Mouse (Mus musculus): ENCODE results near the gene Sirt4. TPM values are rescaled to one million over a fixed set of nuclear protein-coding genes. Genes with fewer than 3 reads are reported as not detected.

Gene Sirt4
- polyA plus RNA-seq, 1 experiment from 2014 or later, result 32.2 TPM

- peaks cover 31% of the 10 kb centered on the region for H3K4me1 ChIP-seq (replicated peaks)
- no peaks in the 10 kb centered on the region for H3K27me3 ChIP-seq
- H3K4me2 ChIP-seq, result peak overlapping the region; percentile 74
- peak overlapping the region; percentile 84 for H3K9ac ChIP-seq
- under 1% methylated on average over 39 of the region's 39 CpGs for WGBS
- H3K27ac ChIP-seq (replicated peaks), result peak overlapping the region; percentile 100
- H3K4me3 ChIP-seq, result peak overlapping the region; percentile 44
- no peaks in the 10 kb centered on the region for H3K9me3 ChIP-seq
- no peaks in the 10 kb centered on the region for H3K36me3 ChIP-seq
- ATAC-seq (ENCODE audit: low FRiP score, low read depth), result peak; percentile 78
Measured at GRCm38 (mm10) chr5:115488841-115489698, 4.5 kb upstream of the Sirt4 start.

- Histone ChIP-seq H3K36me3 (no peaks in the 10 kb centered on the region), H3K9me3 (no peaks in the 10 kb centered on the region), H3K9ac (no peak overlapping the region), H3K4me1 (replicated peaks) (peaks cover 36% of the 10 kb centered on the region), H3K27me3 (no peaks in the 10 kb centered on the region), H3K4me2 (peak overlapping the region; percentile 74; the same call in 1 of the 2 replicates), H3K4me3 (peak overlapping the region; percentile 44; the same call in 1 of the 2 replicates), H3K27ac (replicated peaks) (no peak overlapping the region)
- WGBS, result 78% methylated on average over 9 of the region's 9 CpGs
- ATAC-seq (ENCODE audit: low FRiP score, low read depth), result no peak
Measured at GRCm38 (mm10) chr5:115487942-115488580, 3.5 kb upstream of the Sirt4 start.

GRCm38 (mm10) chr5:115487353-115487752 lies 2.8 kb upstream of the Sirt4 start:
- H3K9ac ChIP-seq, result no peak overlapping the region
- H3K36me3 ChIP-seq, result no peaks in the 10 kb centered on the region
- ATAC-seq (ENCODE audit: low FRiP score, low read depth), result no peak
- H3K4me1 ChIP-seq (replicated peaks), result peaks cover 44% of the 10 kb centered on the region
- H3K27ac ChIP-seq (replicated peaks), result no peak overlapping the region
- no peaks in the 10 kb centered on the region for H3K27me3 ChIP-seq
- no peaks in the 10 kb centered on the region for H3K9me3 ChIP-seq
- H3K4me2 ChIP-seq, result no peak overlapping the region
- WGBS, result 84% methylated on average over 8 of the region's 8 CpGs
- no peak overlapping the region for H3K4me3 ChIP-seq

GRCm38 (mm10) chr5:115486726-115487125 lies 2.2 kb upstream of the Sirt4 start:
- WGBS, result 49% methylated on average over 4 of the region's 4 CpGs
- H3K9me3 ChIP-seq, result no peaks in the 10 kb centered on the region
- no peaks in the 10 kb centered on the region for H3K36me3 ChIP-seq
- ATAC-seq (ENCODE audit: low FRiP score, low read depth), result no peak
- H3K4me1 ChIP-seq (replicated peaks), result peaks cover 42% of the 10 kb centered on the region
- H3K27me3 ChIP-seq, result no peaks in the 10 kb centered on the region
- no peak overlapping the region for H3K9ac ChIP-seq
- H3K27ac ChIP-seq (replicated peaks), result no peak overlapping the region
- H3K4me3 ChIP-seq, result no peak overlapping the region
- H3K4me2 ChIP-seq, result no peak overlapping the region

- H3K9ac ChIP-seq, result no peak overlapping the region
- no peak overlapping the region for H3K27ac ChIP-seq (replicated peaks)
- H3K4me1 ChIP-seq (replicated peaks), result peaks cover 33% of the 10 kb centered on the region
- H3K4me2 ChIP-seq, result no peak overlapping the region
- H3K9me3 ChIP-seq, result no peaks in the 10 kb centered on the region
- no peaks in the 10 kb centered on the region for H3K36me3 ChIP-seq
- no peaks in the 10 kb centered on the region for H3K27me3 ChIP-seq
- ATAC-seq (ENCODE audit: low FRiP score, low read depth), result no peak
- 89% methylated on average over 18 of the region's 18 CpGs for WGBS
- H3K4me3 ChIP-seq, result no peak overlapping the region
Measured at GRCm38 (mm10) chr5:115485489-115486205, 1.1 kb upstream of the Sirt4 start.

- H3K27me3 ChIP-seq, result no peaks in the 10 kb centered on the region
- H3K4me1 ChIP-seq (replicated peaks), result peaks cover 34% of the 10 kb centered on the region
- H3K4me2 ChIP-seq, result peak overlapping the region; percentile 60
- 70% methylated on average over 5 of the region's 5 CpGs for WGBS
- no peaks in the 10 kb centered on the region for H3K9me3 ChIP-seq
- peak overlapping the region; percentile 44 for H3K4me3 ChIP-seq
- peak overlapping the region; percentile 89 for H3K27ac ChIP-seq (replicated peaks)
- ATAC-seq (ENCODE audit: low FRiP score, low read depth), result no peak
- H3K9ac ChIP-seq, result peak overlapping the region; percentile 65
- no peaks in the 10 kb centered on the region for H3K36me3 ChIP-seq
Measured at GRCm38 (mm10) chr5:115484996-115485395, 471 bp upstream of the Sirt4 start.

- H3K36me3 ChIP-seq, result peaks cover 2% of the 10 kb centered on the region; the same call in 1 of the 2 replicates
- H3K4me3 ChIP-seq, result no peak overlapping the region
- no peaks in the 10 kb centered on the region for H3K27me3 ChIP-seq
- 36% methylated on average over 6 of the region's 6 CpGs for WGBS
- no peak overlapping the region for H3K27ac ChIP-seq (replicated peaks)
- H3K9me3 ChIP-seq, result no peaks in the 10 kb centered on the region
- ATAC-seq (ENCODE audit: low FRiP score, low read depth), result no peak
- no peak overlapping the region for H3K9ac ChIP-seq
- H3K4me2 ChIP-seq, result peak overlapping the region; percentile 60
- H3K4me1 ChIP-seq (replicated peaks), result peaks cover 29% of the 10 kb centered on the region
Measured at GRCm38 (mm10) chr5:115483385-115483784, 1.1 kb downstream of the Sirt4 start.

- Histone ChIP-seq H3K27me3 (no peaks in the 10 kb centered on the region), H3K4me1 (replicated peaks) (peaks cover 29% of the 10 kb centered on the region), H3K9me3 (no peaks in the 10 kb centered on the region), H3K36me3 (peaks cover 3% of the 10 kb centered on the region; the same call in 1 of the 2 replicates), H3K9ac (peak overlapping the region; percentile 20; the same call in 1 of the 2 replicates), H3K4me2 (peak overlapping the region; percentile 45), H3K4me3 (peak overlapping the region; percentile 16), H3K27ac (replicated peaks) (no peak overlapping the region)
- 28% methylated on average over 38 of the region's 38 CpGs for WGBS
- no peak for ATAC-seq (ENCODE audit: low FRiP score, low read depth)
Measured at GRCm38 (mm10) chr5:115482390-115483265, 1.9 kb downstream of the Sirt4 start.

GRCm38 (mm10) chr5:115480101-115480500 lies 4.4 kb downstream of the Sirt4 start:
- Histone ChIP-seq H3K27ac (replicated peaks) (no peak overlapping the region), H3K4me1 (replicated peaks) (peaks cover 32% of the 10 kb centered on the region), H3K27me3 (no peaks in the 10 kb centered on the region), H3K4me2 (peak overlapping the region; percentile 45), H3K9me3 (no peaks in the 10 kb centered on the region), H3K36me3 (peaks cover 10% of the 10 kb centered on the region; the same call in 1 of the 2 replicates), H3K9ac (no peak overlapping the region), H3K4me3 (peak overlapping the region; percentile 14)
- no peak for ATAC-seq (ENCODE audit: low FRiP score, low read depth)
- 16% methylated on average over 27 of the region's 27 CpGs for WGBS

GRCm38 (mm10) chr5:115479561-115479960 lies 5.0 kb downstream of the Sirt4 start:
- Histone ChIP-seq H3K4me3 (no peak overlapping the region), H3K4me2 (no peak overlapping the region), H3K27me3 (no peaks in the 10 kb centered on the region), H3K4me1 (replicated peaks) (peaks cover 26% of the 10 kb centered on the region), H3K9me3 (no peaks in the 10 kb centered on the region), H3K36me3 (peaks cover 10% of the 10 kb centered on the region; the same call in 1 of the 2 replicates), H3K9ac (no peak overlapping the region), H3K27ac (replicated peaks) (no peak overlapping the region)
- ATAC-seq (ENCODE audit: low FRiP score, low read depth), result no peak
- WGBS, result 39% methylated on average over 15 of the region's 15 CpGs
